Mouse (Mus musculus) forebrain, embryonic 14.5 days (tissue): ENCODE results near the gene Ccer1. TPM values are rescaled to one million over a fixed set of nuclear protein-coding genes. Genes with fewer than 3 reads are reported as not detected.

Experiments used
- ATAC-seq: fragments of 200-750 bp; cut with Nextera tagmentation; 2 replicates; pipeline ENCODE4 v1.8.0; 2017; ENCODE audit warnings: mild to moderate bottlenecking, moderate library complexity
- DNase-seq: peaks from one replicate; pipeline ENCODE4 v3.0.0-alpha.2; 2015; ENCODE audit warnings: low spot score
- H3K27ac ChIP-seq: fragments of 300-500 bp; sonication (generic); 2 replicates; pipeline ENCODE4 v1.5.1; 2014; ENCODE audit warnings: low read depth, mild to moderate bottlenecking, control low read depth, low read length, moderate library complexity
- H3K27me3 ChIP-seq: fragments of 300-500 bp; sonication (generic); replicated peaks from 2 replicates; pipeline ENCODE4 v1.6.1; 2014; ENCODE audit warnings: low read length, control low read depth, mixed read lengths; ENCODE audit not compliant: control insufficient read depth, insufficient read depth
- H3K36me3 ChIP-seq: fragments of 300-500 bp; sonication (generic); 2 replicates; pipeline ENCODE4 v1.6.1; 2014; ENCODE audit warnings: low read length, control low read depth; ENCODE audit not compliant: control insufficient read depth, insufficient read depth
- H3K4me1 ChIP-seq: fragments of 300-500 bp; sonication (generic); 2 replicates; pipeline ENCODE4 v1.6.1; 2014; ENCODE audit warnings: antibody characterized with exemption, low read length, control low read depth; ENCODE audit not compliant: control insufficient read depth, insufficient read depth
- H3K4me2 ChIP-seq: fragments of 300-500 bp; sonication (generic); 2 replicates; pipeline ENCODE4 v1.6.1; 2014; ENCODE audit warnings: mild to moderate bottlenecking, control low read depth, low read length
- H3K4me3 ChIP-seq: fragments of 300-500 bp; sonication (generic); 2 replicates; pipeline ENCODE4 v1.5.1; 2014; ENCODE audit warnings: low read depth, low read length, control low read depth
- H3K9ac ChIP-seq: fragments of 300-500 bp; sonication (generic); 2 replicates; pipeline ENCODE4 v1.6.1; 2014; ENCODE audit warnings: mild to moderate bottlenecking, low read length, control low read depth, moderate library complexity
- H3K9me3 ChIP-seq: fragments of 300-500 bp; sonication (generic); replicated peaks from 2 replicates; pipeline ENCODE4 v1.6.1; 2016; ENCODE audit warnings: low read length, control low read depth, mixed read lengths; ENCODE audit not compliant: control insufficient read depth
- WGBS: fragments of 180-500 bp; shearing (Covaris S2); extraction: QIAGEN DNeasy Blood & Tissue Kit; methylation state at CpG from one replicate; pipeline ENCODE4 v1.1.7; 2014; 5-methylcytosine and 5-hydroxymethylcytosine counted together
- polyA plus RNA-seq: library from polyadenylated mRNA; unstranded; fragments of >200 nt; fragmentation: Nextera tagmentation; extraction: Ambion mirVana; gene quantifications from 2 replicates; pipeline ENCODE4 v1.2.1, GENCODE M21; 2014

Ccer1 gene
- polyA plus RNA-seq, 1 experiment from 2014 or later: not detected

DNA sequence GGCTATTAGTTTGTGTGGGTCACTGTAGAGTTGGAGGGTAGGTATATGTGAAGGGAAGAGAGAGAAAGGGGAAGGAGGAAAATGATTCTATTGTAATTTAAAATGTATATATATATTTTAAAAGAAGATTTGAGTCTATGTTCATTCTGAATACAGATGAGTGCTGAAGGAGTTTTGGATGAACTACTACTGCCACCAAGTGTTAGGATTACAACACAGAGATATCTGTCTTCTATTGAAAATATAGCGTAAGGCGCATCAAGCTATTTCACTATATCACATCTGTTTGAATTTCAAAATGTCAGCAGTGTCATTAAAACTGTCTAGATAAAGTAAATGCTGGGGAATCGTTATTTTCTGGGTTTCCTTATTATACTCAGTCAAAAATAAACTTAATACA is 3.4 kb upstream of the Ccer1 start:
- 85% methylated on average over 3 of the region's 3 CpGs for WGBS
- Histone ChIP-seq H3K27me3 (no peaks in the 10 kb centered on the region), H3K27ac (no peak overlapping the region), H3K9me3 (no peaks in the 10 kb centered on the region), H3K9ac (no peak overlapping the region), H3K36me3 (no peaks in the 10 kb centered on the region), H3K4me3 (no peak overlapping the region), H3K4me2 (no peak overlapping the region), H3K4me1 (no peaks in the 10 kb centered on the region)
- DNase-seq: peak; percentile 74
- ATAC-seq: peak; percentile 57; the same call in 1 of the 2 replicates

GRCm38 (mm10) chr10:97693398-97694135 is 708 bp downstream of the Ccer1 start:
- WGBS: 93% methylated on average over 36 of the region's 37 CpGs
- Histone ChIP-seq H3K4me1 (no peaks in the 10 kb centered on the region), H3K27ac (no peak overlapping the region)

DNA sequence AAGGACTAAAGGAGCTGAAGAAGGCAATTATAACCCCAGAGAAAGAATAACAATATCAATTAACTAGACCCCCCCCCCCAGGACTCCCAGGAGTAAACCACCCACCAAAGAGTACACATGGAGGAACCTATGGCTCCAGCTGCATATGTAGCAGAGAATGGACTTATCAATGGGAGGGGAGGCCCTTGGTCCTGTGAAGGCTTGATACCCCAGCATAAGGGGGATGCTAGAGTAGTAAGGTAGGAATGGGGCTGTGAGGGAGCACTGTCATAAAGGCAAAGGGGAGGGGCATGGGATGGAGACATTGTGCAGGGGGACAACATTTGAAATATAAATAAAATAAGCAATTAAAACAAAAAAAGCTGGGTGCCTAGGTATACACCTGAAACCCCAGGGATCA is 9.5 kb downstream of the Ccer1 start:
- Histone ChIP-seq H3K4me2 (no peak overlapping the region), H3K4me1 (no peaks in the 10 kb centered on the region), H3K4me3 (no peak overlapping the region), H3K27me3 (no peaks in the 10 kb centered on the region), H3K9ac (no peak overlapping the region), H3K27ac (no peak overlapping the region), H3K9me3 (no peaks in the 10 kb centered on the region), H3K36me3 (no peaks in the 10 kb centered on the region)
- ATAC-seq (no peak), DNase-seq (no peak)

More at GRCm38 (mm10) chr10:97693398-97694135, 708 bp downstream of the Ccer1 start:
- H3K4me2 ChIP-seq: no peak overlapping the region
- no peak for ATAC-seq
- no peak overlapping the region for H3K9ac ChIP-seq
- H3K36me3 ChIP-seq: no peaks in the 10 kb centered on the region
- no peaks in the 10 kb centered on the region for H3K27me3 ChIP-seq
- no peak for DNase-seq
- no peak overlapping the region for H3K4me3 ChIP-seq
- H3K9me3 ChIP-seq: no peaks in the 10 kb centered on the region

- H3K4me1 ChIP-seq: no peaks in the 10 kb centered on the region
- H3K4me3 ChIP-seq: no peak overlapping the region
- 46% methylated on average over 1 of the region's 1 CpGs for WGBS
- no peaks in the 10 kb centered on the region for H3K27me3 ChIP-seq
- no peaks in the 10 kb centered on the region for H3K36me3 ChIP-seq
- no peaks in the 10 kb centered on the region for H3K9me3 ChIP-seq
- 0 out of 2 replicates have a peak, but pooled peaks have one; percentile 32 for ATAC-seq
- no peak overlapping the region for H3K9ac ChIP-seq
- DNase-seq: peak; percentile 87
- H3K4me2 ChIP-seq: no peak overlapping the region
- no peak overlapping the region for H3K27ac ChIP-seq
Observed at GRCm38 (mm10) chr10:97704562-97704961, 11.7 kb downstream of the Ccer1 start.

DNA sequence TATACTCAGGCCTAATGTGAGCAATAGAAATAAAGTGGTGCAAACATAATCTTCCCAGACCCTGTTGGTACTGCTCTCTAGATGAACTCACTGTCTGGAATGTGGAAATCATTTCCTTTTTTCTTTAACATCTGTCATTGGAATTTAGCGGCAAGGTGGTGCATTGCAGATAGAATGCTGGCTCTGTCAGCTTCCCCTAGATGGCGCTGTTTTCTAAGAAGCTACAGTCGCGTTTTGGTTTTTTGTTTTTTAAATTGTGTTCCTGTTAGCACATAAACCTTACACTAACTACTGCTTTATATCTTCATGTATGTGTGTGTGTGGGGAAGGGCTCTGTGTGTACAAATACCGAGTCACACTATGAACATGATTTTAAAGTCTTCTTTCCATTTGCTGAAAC is 19.8 kb downstream of the Ccer1 start:
- Histone ChIP-seq H3K27ac (no peak overlapping the region), H3K4me1 (no peaks in the 10 kb centered on the region), H3K4me2 (no peak overlapping the region), H3K4me3 (no peak overlapping the region), H3K9ac (no peak overlapping the region), H3K27me3 (no peaks in the 10 kb centered on the region), H3K36me3 (no peaks in the 10 kb centered on the region), H3K9me3 (no peaks in the 10 kb centered on the region)
- DNase-seq: peak; percentile 89
- peak; percentile 64 for ATAC-seq
- whole genome bisulfite sequencing: 5% methylated on average over 5 of the region's 5 CpGs

DNA sequence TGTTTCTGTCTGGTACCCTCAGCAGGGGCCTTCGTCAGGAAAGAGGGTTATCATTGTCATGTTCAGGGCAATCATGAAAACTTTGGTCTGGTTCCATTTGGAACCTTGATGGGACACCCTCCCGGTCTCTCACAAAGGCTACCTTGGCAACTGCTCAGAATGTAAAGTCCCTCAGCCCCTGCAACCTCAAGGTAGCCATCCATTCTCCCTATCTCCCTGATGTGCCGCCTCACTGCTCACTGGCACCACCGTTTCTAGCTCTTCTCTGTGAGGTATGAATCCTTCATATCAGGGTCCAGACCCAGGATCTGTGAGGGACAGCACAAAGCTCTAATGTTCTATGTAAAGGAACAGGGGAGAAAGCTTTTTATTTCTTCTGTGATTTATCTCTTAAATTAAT is 21.7 kb downstream of the Ccer1 start:
- no peaks in the 10 kb centered on the region for H3K27me3 ChIP-seq
- no peak overlapping the region for H3K27ac ChIP-seq
- H3K9ac ChIP-seq: no peak overlapping the region
- 50% methylated on average over 4 of the region's 4 CpGs for WGBS
- no peaks in the 10 kb centered on the region for H3K9me3 ChIP-seq
- H3K4me2 ChIP-seq: no peak overlapping the region
- H3K4me1 ChIP-seq: no peaks in the 10 kb centered on the region
- no peak for ATAC-seq
- DNase-seq: no peak
- H3K36me3 ChIP-seq: no peaks in the 10 kb centered on the region
- no peak overlapping the region for H3K4me3 ChIP-seq

GRCm38 (mm10) chr10:97715289-97715906 is 22.5 kb downstream of the Ccer1 start:
- no peaks in the 10 kb centered on the region for H3K4me1 ChIP-seq
- no peaks in the 10 kb centered on the region for H3K27me3 ChIP-seq
- H3K36me3 ChIP-seq: no peaks in the 10 kb centered on the region
- peak; percentile 68 for DNase-seq
- H3K9me3 ChIP-seq: no peaks in the 10 kb centered on the region
- no peak overlapping the region for H3K4me2 ChIP-seq
- no peak overlapping the region for H3K4me3 ChIP-seq
- H3K9ac ChIP-seq: no peak overlapping the region
- H3K27ac ChIP-seq: no peak overlapping the region
- ATAC-seq: peak; percentile 62; the same call in 1 of the 2 replicates
- WGBS: 66% methylated on average over 3 of the region's 3 CpGs

DNA sequence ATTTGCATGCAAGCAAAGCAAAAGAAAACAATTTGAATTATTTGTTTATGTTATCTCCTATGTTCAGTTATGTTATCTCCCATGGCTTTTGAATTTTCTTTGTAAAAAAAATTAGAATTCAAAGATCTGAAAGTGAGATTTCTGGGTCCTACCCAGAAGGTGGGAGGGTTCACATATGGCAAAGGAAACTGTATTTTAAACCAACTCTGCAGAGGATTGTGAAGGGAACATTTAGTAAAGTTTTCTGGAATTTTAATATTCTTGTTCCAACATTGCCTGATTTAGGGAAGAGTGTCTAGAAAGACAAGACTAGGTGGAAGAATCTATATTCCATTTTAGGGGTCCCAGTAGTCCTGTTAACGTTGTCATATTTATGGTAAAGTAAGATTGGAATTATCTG is 24.4 kb downstream of the Ccer1 start:
- no peak overlapping the region for H3K9ac ChIP-seq
- no peaks in the 10 kb centered on the region for H3K36me3 ChIP-seq
- no peak overlapping the region for H3K4me3 ChIP-seq
- H3K9me3 ChIP-seq: no peaks in the 10 kb centered on the region
- no peak for ATAC-seq
- no peak for DNase-seq
- H3K27me3 ChIP-seq: no peaks in the 10 kb centered on the region
- H3K4me1 ChIP-seq: no peaks in the 10 kb centered on the region
- H3K27ac ChIP-seq: no peak overlapping the region
- no peak overlapping the region for H3K4me2 ChIP-seq
- WGBS: 79% methylated on average over 1 of the region's 1 CpGs

GRCm38 (mm10) chr10:97718021-97718420 is 25.2 kb downstream of the Ccer1 start:
- H3K9ac ChIP-seq: no peak overlapping the region
- ATAC-seq (0 out of 2 replicates have a peak, but pooled peaks have one; percentile 43), DNase-seq (peak; percentile 36)

More at GRCm38 (mm10) chr10:97718021-97718420, 25.2 kb downstream of the Ccer1 start:
- no peak overlapping the region for H3K4me2 ChIP-seq
- no peak overlapping the region for H3K27ac ChIP-seq
- no peaks in the 10 kb centered on the region for H3K36me3 ChIP-seq
- H3K4me3 ChIP-seq: no peak overlapping the region
- no peaks in the 10 kb centered on the region for H3K4me1 ChIP-seq
- WGBS: 71% methylated on average over 2 of the region's 2 CpGs
- no peaks in the 10 kb centered on the region for H3K9me3 ChIP-seq
- H3K27me3 ChIP-seq: no peaks in the 10 kb centered on the region
